Mouse (Mus musculus) lung, postnatal 10 days (tissue): ENCODE measurements around the gene Kcnab2.

Source experiments
- DNase-seq: peaks from one replicate; pipeline ENCODE4 v3.0.0; 2021

Kcnab2 gene

DNA sequence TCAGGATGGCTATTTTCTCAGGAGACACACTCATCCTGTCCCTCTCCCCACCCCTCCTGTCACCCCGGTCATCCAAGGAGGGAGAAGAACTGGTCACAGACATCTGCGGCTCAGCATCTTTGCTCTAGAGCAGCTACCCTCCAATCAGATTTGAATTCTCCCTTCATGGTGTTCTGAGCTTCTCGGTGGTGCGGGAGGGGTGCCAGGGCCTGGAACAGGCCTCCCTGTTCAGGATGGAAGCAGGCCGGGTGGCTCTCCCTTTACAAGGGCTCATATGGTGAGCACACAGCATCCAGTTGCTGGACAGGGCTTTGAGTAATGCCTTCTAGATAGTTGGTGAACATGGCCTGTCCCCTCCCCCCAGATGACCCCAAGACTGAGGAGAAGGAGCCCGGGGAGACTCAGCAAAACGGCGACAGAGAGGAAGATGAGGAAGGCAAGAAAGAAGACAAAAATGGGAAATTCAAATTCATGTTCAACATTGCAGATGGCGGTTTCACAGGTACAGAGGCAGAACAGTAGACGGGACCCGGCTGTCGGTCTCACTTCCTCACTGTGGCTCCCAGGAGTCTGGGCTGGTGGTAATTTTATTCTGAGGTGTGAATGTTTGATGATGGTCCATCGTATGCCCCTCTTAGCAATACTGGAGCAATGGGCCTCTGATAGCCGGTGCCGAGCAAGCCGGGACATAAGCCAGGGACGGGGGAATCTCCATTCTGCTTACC lies 95.0 kb downstream of the Kcnab2 start:
- no peak for DNase-seq

DNA sequence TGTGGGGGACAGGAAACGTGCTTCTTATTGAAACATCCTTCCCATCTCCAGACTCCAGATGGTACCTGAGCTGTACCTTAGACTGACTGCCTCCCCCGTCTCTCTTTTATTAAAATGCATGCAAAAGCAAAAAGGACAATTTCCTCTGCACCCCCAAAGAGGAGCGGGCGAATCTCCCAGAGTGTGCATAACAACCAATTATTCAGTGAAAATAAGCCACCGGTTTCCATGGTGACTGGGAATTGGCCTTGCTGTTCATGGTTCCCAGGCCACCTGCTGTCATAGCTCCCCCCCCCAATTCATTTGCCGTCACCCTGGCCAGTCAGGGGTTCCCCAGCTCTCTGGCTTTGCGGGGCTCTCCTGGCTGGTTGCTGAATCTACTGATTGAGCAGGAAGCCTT lies 112.4 kb downstream of the Kcnab2 start:
- DNase-seq = no peak

DNA sequence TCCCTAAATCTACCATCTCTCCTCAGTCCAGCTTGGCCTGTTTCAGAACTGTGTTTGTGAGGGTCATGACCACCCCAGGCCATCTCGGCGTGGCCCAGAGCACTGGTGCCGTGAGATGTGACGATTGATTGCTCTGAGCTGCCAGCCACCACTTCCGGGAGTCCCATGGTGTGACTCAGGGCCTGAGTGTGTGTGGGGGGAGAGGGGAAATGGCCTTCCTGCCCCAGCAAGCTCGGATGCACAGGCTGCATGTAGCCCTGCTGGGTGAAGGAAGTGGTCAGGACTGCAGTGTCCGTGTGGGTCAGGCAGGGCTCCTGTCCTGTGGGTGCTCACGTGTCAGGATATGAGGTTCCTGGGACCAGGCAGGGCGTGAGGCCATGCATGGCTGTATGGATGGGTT lies 115.5 kb downstream of the Kcnab2 start:
- DNase-seq = no peak

DNA sequence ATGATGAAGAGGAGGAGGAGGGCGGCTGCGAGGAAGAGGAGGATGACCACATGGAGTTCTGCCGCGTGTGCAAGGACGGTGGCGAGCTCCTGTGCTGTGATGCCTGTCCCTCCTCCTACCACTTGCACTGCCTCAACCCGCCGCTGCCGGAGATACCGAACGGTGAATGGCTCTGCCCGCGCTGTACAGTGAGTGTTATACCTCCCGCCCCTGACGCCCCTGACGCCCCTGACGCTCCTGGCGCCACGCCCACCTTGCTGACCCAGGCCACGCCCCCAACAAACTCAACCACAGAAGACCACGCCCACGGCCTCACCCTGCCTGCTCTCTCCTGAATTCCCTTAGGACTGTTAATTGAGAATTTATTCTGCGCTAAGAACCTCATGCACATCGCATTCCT lies 116.8 kb downstream of the Kcnab2 start:
- peak; percentile 47 for DNase-seq

DNA sequence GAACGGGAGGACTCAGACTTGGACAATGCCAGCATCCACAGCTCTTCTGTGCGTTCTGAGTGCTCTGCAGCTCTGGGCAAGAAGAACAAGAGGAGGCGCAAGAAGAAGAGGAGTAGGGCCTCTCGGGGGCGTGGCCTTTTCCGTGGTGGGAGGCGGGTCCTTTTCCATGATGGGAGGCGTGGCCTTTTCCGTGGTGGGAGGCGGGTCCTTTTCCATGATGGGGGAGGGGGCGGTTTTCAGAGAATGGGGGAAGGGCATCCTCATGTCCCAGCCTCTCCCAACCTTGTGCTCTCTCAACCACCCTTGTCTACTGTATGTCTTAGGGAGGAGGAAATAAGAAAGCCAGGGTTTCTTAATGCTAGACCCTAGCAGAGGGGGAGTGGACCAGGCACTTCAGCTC lies 118.0 kb downstream of the Kcnab2 start:
- DNase-seq = no peak

DNA sequence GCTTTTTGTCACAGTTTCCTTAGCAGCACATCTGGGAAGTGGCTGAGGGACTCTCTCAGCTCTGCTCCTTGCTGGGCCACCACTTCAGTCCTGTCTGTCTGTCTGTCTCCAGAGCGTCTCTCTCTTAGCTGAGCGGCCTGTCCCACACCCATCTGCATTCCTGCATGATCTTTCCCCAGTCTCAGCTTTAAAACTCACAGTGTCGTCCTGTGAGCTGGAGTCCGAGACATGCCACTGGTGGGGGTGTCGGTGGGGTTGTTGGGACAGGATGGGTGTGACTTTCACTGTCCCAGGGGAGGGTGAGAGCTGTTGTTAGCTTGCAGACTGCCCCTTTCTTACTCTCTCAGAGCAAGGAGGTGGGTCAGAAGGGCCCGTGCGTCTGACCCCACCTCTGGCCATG lies 122.0 kb downstream of the Kcnab2 start:
- DNase-seq = no peak

DNA sequence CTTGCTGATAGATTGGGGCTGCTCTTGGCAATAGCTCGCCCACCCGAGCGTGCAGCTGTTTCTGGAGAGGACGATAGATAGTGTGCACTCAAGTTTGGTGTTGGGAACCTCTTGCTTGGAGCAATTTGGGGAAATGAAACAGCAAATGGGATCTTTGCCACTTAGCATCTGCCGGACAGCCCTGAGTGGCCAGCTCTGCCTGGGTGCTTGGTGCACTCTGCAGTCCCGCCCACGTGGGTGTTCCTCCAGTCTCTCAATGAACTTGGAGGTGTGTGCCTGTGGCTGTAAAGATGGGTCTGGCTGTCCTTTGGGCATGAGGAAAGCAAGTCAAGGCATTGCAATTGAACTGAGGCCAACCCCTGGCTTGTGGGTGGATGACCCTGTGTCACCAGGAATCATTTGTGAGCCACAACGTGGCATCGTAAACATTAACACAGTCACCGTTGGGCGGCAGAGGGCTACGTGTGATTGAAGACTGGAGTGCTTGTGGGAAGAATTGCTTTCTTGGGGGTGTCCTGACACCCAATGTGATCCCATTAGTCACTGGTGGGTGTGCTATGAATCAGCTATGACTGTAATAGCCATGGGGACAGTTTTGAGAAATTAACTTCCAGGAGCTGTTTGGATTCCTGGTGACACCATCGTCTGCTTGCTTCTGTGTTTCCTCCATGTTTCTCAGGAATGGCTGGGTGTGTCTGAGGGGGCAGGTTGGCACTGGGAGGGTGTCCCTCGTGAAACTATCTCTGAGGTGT lies 123.6 kb downstream of the Kcnab2 start:
- no peak for DNase-seq

DNA sequence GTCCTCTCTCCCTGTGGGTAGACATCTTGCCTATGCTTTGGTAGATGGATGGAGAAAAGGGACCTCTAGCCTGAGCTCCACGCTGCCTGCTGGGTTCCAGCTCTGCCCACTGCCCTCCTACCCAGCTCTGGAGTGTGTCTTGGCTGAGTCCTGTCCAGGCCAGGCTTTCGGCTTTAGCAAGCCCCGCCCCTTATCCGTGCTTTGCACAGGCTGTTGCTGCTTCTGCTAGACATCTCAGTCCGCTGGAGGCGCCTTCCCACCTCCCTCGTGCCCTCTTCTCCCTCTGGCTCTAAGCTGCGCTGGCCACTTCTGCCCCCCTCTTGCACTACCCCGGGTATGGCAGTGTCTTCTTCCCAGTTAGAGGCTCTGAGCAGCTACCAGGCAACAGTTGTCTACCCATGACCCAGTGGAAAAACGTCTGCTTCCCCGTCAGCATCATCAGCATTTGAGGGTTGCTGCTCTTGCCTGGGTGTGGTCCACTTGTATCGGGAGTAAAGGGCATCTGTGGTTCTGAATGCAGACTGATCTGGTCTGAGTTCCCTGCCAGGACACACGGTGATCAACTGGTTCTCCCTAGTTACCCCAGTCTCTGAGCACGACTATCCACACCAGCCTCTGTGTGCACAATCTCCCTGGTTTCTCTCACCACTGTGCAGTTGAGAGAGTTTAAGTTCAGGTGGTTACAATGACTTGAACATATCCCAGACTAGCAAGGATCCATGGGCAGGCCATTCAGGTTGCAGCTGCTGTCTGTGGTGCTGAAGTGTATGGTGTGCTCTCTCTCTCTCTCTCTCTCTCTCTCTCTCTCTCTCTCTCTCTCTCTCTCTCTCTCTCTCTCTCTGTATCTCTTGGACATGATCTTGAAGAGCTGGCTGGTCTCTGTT lies 126.0 kb downstream of the Kcnab2 start:
- DNase-seq = peak; percentile 16

DNA sequence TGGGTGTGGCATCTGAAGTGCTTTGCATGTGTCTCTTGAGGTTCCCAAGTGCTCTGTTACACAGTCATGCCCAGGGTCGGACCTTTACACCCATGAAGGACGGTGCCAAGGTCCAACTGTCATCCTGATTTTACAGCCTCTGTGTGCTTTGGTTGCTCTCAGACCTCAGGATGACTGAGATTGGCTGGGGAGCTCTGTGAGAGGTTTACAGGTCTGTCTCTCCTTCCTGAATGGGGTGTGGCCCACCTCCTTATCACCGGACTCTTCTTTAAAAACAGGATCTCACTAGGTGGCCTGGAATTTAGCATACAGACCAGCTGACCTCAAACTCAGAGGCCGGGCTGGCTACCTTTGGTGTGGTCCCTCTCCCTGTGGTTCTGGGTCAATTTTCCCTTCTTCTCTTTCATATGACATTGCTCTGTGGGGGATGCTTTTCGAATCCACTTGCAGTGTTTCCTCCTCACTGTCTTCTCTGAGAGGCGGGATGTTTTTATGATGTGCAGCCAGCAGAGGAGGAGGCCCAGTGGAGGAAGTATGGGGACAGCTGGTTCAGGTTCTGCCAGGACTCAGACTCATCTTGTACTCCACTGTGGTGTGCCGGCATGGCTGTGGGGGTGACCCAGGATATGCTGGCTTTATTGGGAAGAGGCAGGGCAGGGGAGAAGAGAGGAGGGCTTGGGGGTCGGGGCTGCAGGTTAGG lies 126.8 kb downstream of the Kcnab2 start:
- DNase-seq = no peak

DNA sequence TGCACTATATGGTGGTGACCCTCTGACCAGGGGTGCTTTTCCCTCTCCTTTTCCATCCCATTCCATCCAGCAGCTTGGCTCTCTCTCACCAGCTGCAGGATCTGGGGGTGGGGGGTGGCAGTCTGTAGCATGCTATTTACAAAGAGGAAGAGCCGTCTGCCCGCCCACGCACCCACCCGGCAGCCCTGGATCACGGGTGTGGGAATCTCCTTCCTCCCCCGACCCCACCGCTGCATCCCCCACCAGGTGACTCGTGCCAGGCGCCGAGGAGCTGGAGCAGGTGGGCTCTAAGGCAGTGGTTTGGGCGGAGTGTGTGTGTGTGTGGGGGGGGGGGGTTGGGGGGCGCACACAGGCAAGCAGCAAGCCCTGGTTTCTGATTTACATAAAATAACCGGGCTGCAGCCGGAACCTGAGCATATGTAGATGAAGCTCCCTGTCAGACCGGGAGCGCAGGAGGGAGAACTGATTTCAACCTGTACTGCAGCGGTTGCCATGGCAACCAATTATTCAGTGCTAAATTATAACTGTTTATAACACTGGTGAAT lies 127.8 kb downstream of the Kcnab2 start:
- no peak for DNase-seq

DNA sequence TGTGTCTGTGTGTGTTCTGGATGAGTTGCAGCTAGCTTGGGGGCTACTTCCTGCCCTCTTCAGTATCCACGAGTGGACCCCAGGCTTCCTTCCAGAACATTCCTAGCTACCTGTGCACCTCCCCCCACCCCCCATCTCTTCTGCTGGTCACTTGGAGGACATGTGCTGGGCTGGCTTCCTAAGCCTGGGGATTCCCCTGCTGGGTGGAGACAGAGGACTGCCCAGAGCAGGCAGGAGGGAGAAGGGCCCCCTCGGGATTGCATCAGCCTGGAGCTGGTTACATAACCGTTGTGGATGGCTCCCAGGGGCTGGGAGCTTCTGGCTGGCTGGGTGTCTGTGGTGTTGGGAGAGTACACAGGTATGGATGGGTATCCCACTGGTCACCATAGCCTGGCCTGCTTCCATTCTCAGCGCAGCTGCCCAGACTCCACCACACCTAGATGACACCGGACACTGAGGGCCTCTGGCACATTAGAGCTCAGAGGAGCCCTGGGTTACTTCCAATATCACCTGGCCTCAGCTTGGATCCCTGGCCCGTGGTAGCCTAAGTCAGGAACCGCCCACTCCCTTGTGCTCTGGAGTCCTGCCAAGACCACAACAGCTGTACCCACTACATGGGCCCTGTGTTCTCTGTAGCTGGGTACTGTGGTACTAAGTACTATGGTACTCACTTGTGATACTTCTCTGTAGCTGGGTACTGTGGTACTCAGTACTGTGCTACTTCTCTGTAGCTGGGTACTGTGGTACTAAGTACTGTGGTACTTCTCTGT lies 132.4 kb downstream of the Kcnab2 start:
- peak; percentile 78 for DNase-seq

DNA sequence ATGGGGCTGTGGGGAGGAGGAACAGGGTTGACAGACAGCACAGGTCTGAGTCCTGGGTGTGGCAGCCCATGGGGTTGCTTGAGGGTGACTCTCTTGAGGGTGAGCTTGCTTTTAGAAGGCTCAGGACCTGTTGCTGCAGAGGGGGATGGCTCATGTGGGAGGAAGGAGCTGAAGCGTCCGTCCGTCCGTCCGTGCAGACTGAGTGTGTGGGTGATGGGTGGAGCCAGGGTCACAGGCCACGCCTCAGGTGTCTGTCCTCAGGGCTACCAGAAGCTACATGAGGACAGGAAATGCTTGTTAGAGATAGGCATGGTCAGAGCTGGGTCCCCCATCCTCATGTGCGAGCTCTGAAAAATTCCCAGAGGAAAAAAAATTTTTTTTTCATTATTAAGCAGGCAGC lies 133.0 kb downstream of the Kcnab2 start:
- no peak for DNase-seq

DNA sequence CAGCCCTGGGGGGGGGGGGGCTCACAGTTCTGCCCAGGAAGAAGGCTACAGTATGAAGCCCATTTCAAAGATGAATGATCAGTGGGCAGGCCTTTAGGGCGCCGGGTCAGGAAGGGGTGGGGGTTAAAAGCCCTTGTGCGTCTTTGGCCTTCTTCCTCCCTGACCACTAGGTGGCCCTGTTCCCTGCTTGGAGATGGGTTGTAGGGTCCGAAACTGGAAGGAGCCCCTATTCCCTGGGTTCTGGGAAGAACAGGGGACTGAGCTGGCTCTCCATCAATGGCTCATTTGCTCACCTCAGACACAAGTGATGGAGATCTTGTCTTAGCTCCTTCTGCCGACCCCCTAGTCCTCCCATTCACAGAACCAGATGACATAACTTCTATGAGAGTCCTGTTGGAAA lies 134.4 kb downstream of the Kcnab2 start:
- peak; percentile 48 for DNase-seq
